Comparison of ENCODE assay signal across 24 mouse cellular contexts in genomic region chr7:25729396-25729795, GRCm38 (mm10). TPM values are rescaled to one million over a fixed set of nuclear protein-coding genes. Genes with fewer than 3 reads are reported as not detected.
DNase-seq lines count a peak whose midpoint lies in the region; ATAC-seq and TF ChIP-seq lines count a peak whose summit lies in the region.
"Had no signal": no experiment of that assay in that cellular context is flagged by ENCODE, and none has a peak within 500 bp of the region (broad histone marks: within the 10 kb centered on the region; RNA-seq: fewer than 3 reads in every experiment).

No protein-coding gene starts in this region.

- WGBS in heart, embryonic 11.5 days (ENCODE audit: insufficient replicate concordance) = 45% methylated on average over 2 of the region's 2 CpGs
- 38% methylated on average over 2 of the region's 2 CpGs for WGBS in liver, embryonic 13.5 days (ENCODE audit: insufficient replicate concordance)
- 56% methylated on average over 2 of the region's 2 CpGs for WGBS in liver, embryonic 12.5 days (ENCODE audit: insufficient replicate concordance)
- whole genome bisulfite sequencing in macrophage (ENCODE audit: missing documents) = no CpG with 5 or more reads among the region's 2 CpGs

- POLR2A ChIA-PET in Patski (lab: Charles Lee) = no interaction called here

- H3K27me3 ChIP-seq in heart, embryonic 11.5 days (ENCODE audit: control insufficient read depth, insufficient read depth, low read length) = no peaks in the 10 kb centered on the region
- no peaks in the 10 kb centered on the region for H3K27me3 ChIP-seq in liver, embryonic 13.5 days
- no peaks in the 10 kb centered on the region for H3K27me3 ChIP-seq in liver, embryonic 12.5 days (replicated peaks)
- no peaks in the 10 kb centered on the region for H3K27me3 ChIP-seq in Patski
- H3K27me3 ChIP-seq: forebrain, embryonic 13.5 days; hindbrain, embryonic 12.5 days; lung, embryonic 15.5 days; midbrain, embryonic 15.5 days; neural tube, embryonic 15.5 days had no signal

- H3K9ac ChIP-seq in heart, embryonic 11.5 days (ENCODE audit: low read depth, low read length) = no peak overlapping the region
- H3K9ac ChIP-seq in liver, embryonic 13.5 days = no peak overlapping the region
- no peak overlapping the region for H3K9ac ChIP-seq in liver, embryonic 12.5 days
- H3K9ac ChIP-seq: forebrain, embryonic 13.5 days; hindbrain, embryonic 12.5 days; lung, embryonic 15.5 days; midbrain, embryonic 15.5 days; neural tube, embryonic 15.5 days had no signal

- no peak for DNase-seq in heart, adult 9 months (ENCODE audit: low spot score in 2 of 2)
- no peak for DNase-seq in liver, embryonic 13.5 days
- DNase-seq in Patski (ENCODE audit: low read depth, low spot score) (peak; percentile 77), adipocyte (ENCODE audit: low spot score) (no peak)
- DNase-seq in layer of hippocampus, adult 8-10 months (ENCODE audit: low spot score in 2 of 2) = no peak
- DNase-seq: cerebellum, adult 11-12 months; cerebellum, postnatal 25 days; kidney, adult 18-20 months; kidney, postnatal 10 days; lung, postnatal 4 days; right cerebral cortex, postnatal 14 days; thymus, adult 18-20 months; thymus, postnatal 4 days had no signal

- 0 out of 2 replicates have a peak overlapping the region, but pooled peaks have one; percentile 22 for H3K27ac ChIP-seq in heart, embryonic 11.5 days (ENCODE audit: low read depth, low read length)
- no peak overlapping the region for H3K27ac ChIP-seq in liver, embryonic 13.5 days
- H3K27ac ChIP-seq in liver, embryonic 12.5 days = no peak overlapping the region
- peak overlapping the region; percentile 83 for H3K27ac ChIP-seq in macrophage
- H3K27ac ChIP-seq: forebrain, embryonic 13.5 days; hindbrain, embryonic 12.5 days; lung, embryonic 15.5 days; midbrain, embryonic 15.5 days; neural tube, embryonic 15.5 days had no signal

- no peak overlapping the region for H3K4me2 ChIP-seq in heart, embryonic 11.5 days
- H3K4me2 ChIP-seq in liver, embryonic 13.5 days = no peak overlapping the region
- H3K4me2 ChIP-seq in liver, embryonic 12.5 days = no peak overlapping the region
- H3K4me2 ChIP-seq: forebrain, embryonic 13.5 days; hindbrain, embryonic 12.5 days; lung, embryonic 15.5 days; midbrain, embryonic 15.5 days; neural tube, embryonic 15.5 days had no signal

- H3K4me3 ChIP-seq in heart, embryonic 11.5 days (ENCODE audit: low read depth, low read length) = no peak overlapping the region
- H3K4me3 ChIP-seq in liver, embryonic 13.5 days (replicated peaks) = no peak overlapping the region
- no peak overlapping the region for H3K4me3 ChIP-seq in liver, embryonic 12.5 days
- H3K4me3 ChIP-seq in macrophage (ENCODE audit: inconsistent target) = no peak overlapping the region
- H3K4me3 ChIP-seq: erythroblast, embryonic 14.5 days; forebrain, embryonic 13.5 days; hindbrain, embryonic 12.5 days; lung, embryonic 15.5 days; midbrain, embryonic 15.5 days; neural tube, embryonic 15.5 days had no signal

- H3K4me1 ChIP-seq in heart, embryonic 11.5 days (ENCODE audit: control insufficient read depth, insufficient read depth, low read length) = no peaks in the 10 kb centered on the region
- H3K4me1 ChIP-seq in liver, embryonic 13.5 days (replicated peaks) = peaks cover 7% of the 10 kb centered on the region; the same call in 1 of the 2 replicates
- peaks cover 4% of the 10 kb centered on the region; the same call in 1 of the 2 replicates for H3K4me1 ChIP-seq in liver, embryonic 12.5 days
- H3K4me1 ChIP-seq: forebrain, embryonic 13.5 days; hindbrain, embryonic 12.5 days; lung, embryonic 15.5 days; midbrain, embryonic 15.5 days; neural tube, embryonic 15.5 days had no signal

- in situ Hi-C loops in Patski (cut with MboI; ENCODE audit: low pct_unique_long_range_greater_than_20kb) = loop anchor here (10.0 kb wide), 1 partner anchor 175 kb away; no protein-coding TSS in a partner anchor

- ATAC-seq in heart, embryonic 11.5 days (replicated peaks; ENCODE audit: insufficient number of reproducible peaks, low FRiP score, low TSS enrichment) = no peak
- ATAC-seq in liver, embryonic 13.5 days (ENCODE audit: low read depth) = 0 out of 2 replicates have a peak, but pooled peaks have one; percentile 33
- ATAC-seq in liver, embryonic 12.5 days = no peak
- peak; percentile 92 for ATAC-seq in Patski
- ATAC-seq: forebrain, embryonic 13.5 days; midbrain, embryonic 15.5 days had no signal

- CTCF ChIA-PET in Patski (lab: Charles Lee) = interaction anchor here (1.3 kb wide), 1 partner anchor 16 kb away, joined by 5 read pairs; no protein-coding TSS in a partner anchor

- peaks cover 82% of the 10 kb centered on the region for H3K36me3 ChIP-seq in heart, embryonic 11.5 days (ENCODE audit: control insufficient read depth, insufficient read depth, low read length)
- H3K36me3 ChIP-seq in liver, embryonic 13.5 days = peaks cover 98% of the 10 kb centered on the region
- peaks cover 99% of the 10 kb centered on the region for H3K36me3 ChIP-seq in liver, embryonic 12.5 days
- H3K36me3 ChIP-seq in macrophage (ENCODE audit: inconsistent target) = peaks cover 67% of the 10 kb centered on the region

- TF ChIP-seq CTCF in Patski (IDR thresholded peaks at IDR 0.05) = no peak

- H3K79me2 ChIP-seq in macrophage (ENCODE audit: inconsistent target) = peaks cover 32% of the 10 kb centered on the region; the same call in 1 of the 2 replicates

- H3K9me3 ChIP-seq in heart, embryonic 11.5 days (replicated peaks; ENCODE audit: control insufficient read depth, low read length) = no peaks in the 10 kb centered on the region
- H3K9me3 ChIP-seq in liver, embryonic 13.5 days (replicated peaks) = no peaks in the 10 kb centered on the region
- no peaks in the 10 kb centered on the region for H3K9me3 ChIP-seq in liver, embryonic 12.5 days (replicated peaks)
- H3K9me3 ChIP-seq: forebrain, embryonic 13.5 days; hindbrain, embryonic 12.5 days; lung, embryonic 15.5 days; midbrain, embryonic 15.5 days; neural tube, embryonic 15.5 days had no signal

RNA-seq across cellular contexts. Expression of gene Ccdc97, which starts 10.5 kb away (rescaled TPM):
- 25.5 and 25.6 TPM in 2 replicates for polyA plus RNA-seq in heart, embryonic 11.5 days (2014; fragmentation: Nextera tagmentation; extraction: Ambion mirVana)
- 8.8 and 10.7 TPM in 2 replicates for polyA plus RNA-seq in liver, embryonic 13.5 days (2015; fragmentation: Nextera tagmentation; extraction: Ambion mirVana)
- 14.7 and 15.2 TPM in 2 replicates for polyA plus RNA-seq in liver, embryonic 12.5 days (2016; fragmentation: Nextera tagmentation; extraction: Ambion mirVana)
- polyA plus RNA-seq in Patski (2021) = 33.7 TPM
- 100 to 1,000 TPM in 1 of 26 experiments, 10 to 100 TPM in 25; 24.7 to 122 (median 61.4) TPM for total RNA-seq in macrophage (2018; cell fraction: chromatin; rRNA removed)
- total RNA-seq in macrophage (2018; cell fraction: cytosol; rRNA removed) = 10 to 100 TPM; 20.2 to 48.3 (median 37.1) TPM
- 10 to 100 TPM; 25.6 to 91.8 (median 48.4) TPM for total RNA-seq in macrophage (2018; cell fraction: nucleus; rRNA removed)
- 21.9 to 33.1 TPM (median 32.9 TPM) in 3 replicates for polyA plus RNA-seq in macrophage (2018)
- 10 to 100 TPM; 60.6 to 64.6 (median 62.8) TPM for total RNA-seq in layer of hippocampus, adult 8-10 months (2022)

RNA-seq across cellular contexts. Expression of gene Hnrnpul1, which starts 25.2 kb away (rescaled TPM):
- polyA plus RNA-seq in heart, embryonic 11.5 days (2014; fragmentation: Nextera tagmentation; extraction: Ambion mirVana) = 47.7 and 53.3 TPM in 2 replicates
- 31.4 and 36.3 TPM in 2 replicates for polyA plus RNA-seq in liver, embryonic 13.5 days (2015; fragmentation: Nextera tagmentation; extraction: Ambion mirVana)
- polyA plus RNA-seq in liver, embryonic 12.5 days (2016; fragmentation: Nextera tagmentation; extraction: Ambion mirVana) = 46.1 and 52.3 TPM in 2 replicates
- polyA plus RNA-seq in Patski (2021) (123 TPM), macrophage (2018) (94.5 to 149 TPM (median 100 TPM) in 3 replicates)
- 100 to 1,000 TPM in 21 of 26 experiments, 10 to 100 TPM in 5; 69.6 to 173 (median 119) TPM for total RNA-seq in macrophage (2018; cell fraction: chromatin; rRNA removed)
- 100 to 1,000 TPM; 100 to 165 (median 125) TPM for total RNA-seq in macrophage (2018; cell fraction: cytosol; rRNA removed)
- total RNA-seq in macrophage (2018; cell fraction: nucleus; rRNA removed) = 100 to 1,000 TPM in 16 of 26 experiments, 10 to 100 TPM in 10; 80.4 to 149 (median 106) TPM
- total RNA-seq in layer of hippocampus, adult 8-10 months (2022) = 100 to 1,000 TPM in 3 of 4 experiments, 10 to 100 TPM in 1; 99.7 to 117 (median 108) TPM

RNA-seq across cellular contexts. Expression of gene Tgfb1, which starts 42.6 kb away (rescaled TPM):
- polyA plus RNA-seq in heart, embryonic 11.5 days (2014; fragmentation: Nextera tagmentation; extraction: Ambion mirVana) = 3.5 and 3.6 TPM in 2 replicates
- 6.1 and 6.9 TPM in 2 replicates for polyA plus RNA-seq in liver, embryonic 13.5 days (2015; fragmentation: Nextera tagmentation; extraction: Ambion mirVana)
- 13.6 and 14.2 TPM in 2 replicates for polyA plus RNA-seq in liver, embryonic 12.5 days (2016; fragmentation: Nextera tagmentation; extraction: Ambion mirVana)
- polyA plus RNA-seq in Patski (2021) (29.7 TPM), macrophage (2018) (329 to 471 TPM (median 343 TPM) in 3 replicates)
- 100 to 1,000 TPM; 119 to 524 (median 241) TPM for total RNA-seq in macrophage (2018; cell fraction: chromatin; rRNA removed)
- total RNA-seq in macrophage (2018; cell fraction: cytosol; rRNA removed) = 100 to 1,000 TPM; 316 to 653 (median 465) TPM
- total RNA-seq in macrophage (2018; cell fraction: nucleus; rRNA removed) = 100 to 1,000 TPM; 187 to 584 (median 334) TPM
- 10 to 100 TPM in 2 of 4 experiments, 1 to 10 TPM in 2; 7.2 to 26.4 (median 15.7) TPM for total RNA-seq in layer of hippocampus, adult 8-10 months (2022)

RNA-seq across cellular contexts. Expression of gene B9d2, which starts 48.8 kb away (rescaled TPM):
- 28.0 and 29.5 TPM in 2 replicates for polyA plus RNA-seq in heart, embryonic 11.5 days (2014; fragmentation: Nextera tagmentation; extraction: Ambion mirVana)
- 21.8 and 25.1 TPM in 2 replicates for polyA plus RNA-seq in liver, embryonic 13.5 days (2015; fragmentation: Nextera tagmentation; extraction: Ambion mirVana)
- polyA plus RNA-seq in liver, embryonic 12.5 days (2016; fragmentation: Nextera tagmentation; extraction: Ambion mirVana) = 24.9 and 29.5 TPM in 2 replicates
- polyA plus RNA-seq in Patski (2021) (40.2 TPM), macrophage (2018) (6.8 to 17.7 TPM (median 9.7 TPM) in 3 replicates)
- 10 to 100 TPM in 19 of 26 experiments, 1 to 10 TPM in 7; 5.0 to 21.3 (median 11.6) TPM for total RNA-seq in macrophage (2018; cell fraction: chromatin; rRNA removed)
- 10 to 100 TPM in 25 of 26 experiments, 1 to 10 TPM in 1; 9.7 to 17.8 (median 14.2) TPM for total RNA-seq in macrophage (2018; cell fraction: cytosol; rRNA removed)
- total RNA-seq in macrophage (2018; cell fraction: nucleus; rRNA removed) = 10 to 100 TPM in 15 of 26 experiments, 1 to 10 TPM in 11; 4.5 to 20.0 (median 11.0) TPM
- 10 to 100 TPM; 21.0 to 23.9 (median 21.8) TPM for total RNA-seq in layer of hippocampus, adult 8-10 months (2022)

RNA-seq across cellular contexts. Expression of gene Tmem91, which starts 54.4 kb away (rescaled TPM):
- 1.2 and 2.0 TPM in 2 replicates for polyA plus RNA-seq in heart, embryonic 11.5 days (2014; fragmentation: Nextera tagmentation; extraction: Ambion mirVana)
- polyA plus RNA-seq in liver, embryonic 13.5 days (2015; fragmentation: Nextera tagmentation; extraction: Ambion mirVana) = 1.0 and 1.1 TPM in 2 replicates
- 2.0 and 3.2 TPM in 2 replicates for polyA plus RNA-seq in liver, embryonic 12.5 days (2016; fragmentation: Nextera tagmentation; extraction: Ambion mirVana)
- polyA plus RNA-seq in Patski (2021) (0.49 TPM), macrophage (2018) (0.25 to 0.59 TPM (median 0.32 TPM) in 3 replicates)
- total RNA-seq in macrophage (2018; cell fraction: chromatin; rRNA removed) = 1 to 10 TPM in 21 of 26 experiments, under 1 TPM in 3, not detected in 2; 0.51 to 5.9 (median 2.9) TPM
- total RNA-seq in macrophage (2018; cell fraction: cytosol; rRNA removed) = 1 to 10 TPM in 10 of 26 experiments, under 1 TPM in 14, not detected in 2; 0.19 to 2.0 (median 0.92) TPM
- 1 to 10 TPM in 18 of 26 experiments, under 1 TPM in 6, not detected in 2; 0.56 to 3.5 (median 1.9) TPM for total RNA-seq in macrophage (2018; cell fraction: nucleus; rRNA removed)
- 10 to 100 TPM; 10.8 to 16.2 (median 15.1) TPM for total RNA-seq in layer of hippocampus, adult 8-10 months (2022)
- total RNA-seq: gastrocnemius, postnatal 4 days; liver, adult 2 months had no signal
- polyA plus RNA-seq: liver, adult 2 months had no signal

Comparison
In these comparisons a context has a peak if more than half of its experiments do, and no peak if none do; other contexts are left out.
1. ATAC-seq: peak in liver, embryonic 13.5 days (single experiment) and Patski (single experiment); none in heart, embryonic 11.5 days (single experiment) and liver, embryonic 12.5 days (single experiment).
2. H3K27ac ChIP-seq: peak in heart, embryonic 11.5 days (single experiment) and macrophage (single experiment); none in liver, embryonic 13.5 days (single experiment) and liver, embryonic 12.5 days (single experiment).
3. RNA of gene Tgfb1, which starts 42.6 kb away (polyA plus RNA-seq): 329 to 471 TPM in macrophage; 29.7 TPM in Patski (single experiment), 13.6 to 14.2 TPM in liver, embryonic 12.5 days, 6.1 to 6.9 TPM in liver, embryonic 13.5 days and 3.5 to 3.6 TPM in heart, embryonic 11.5 days; every median in the first group is over 10 times any median in the second.